Mouse (Mus musculus) lung, embryonic 14.5 days (tissue): ENCODE data around the gene Mgat4c. TPM values are rescaled to one million over a fixed set of nuclear protein-coding genes. Genes with fewer than 3 reads are reported as not detected.

Experiments used
- ATAC-seq: fragments of 200-750 bp; cut with Nextera tagmentation; 2 replicates; pipeline ENCODE4 v1.8.0; 2017; ENCODE audit warnings: mild to moderate bottlenecking, moderate TSS enrichment, moderate library complexity; ENCODE audit not compliant: insufficient read depth
- DNase-seq: peaks from one replicate; pipeline ENCODE4 v3.0.0-alpha.2; 2015
- H3K27ac ChIP-seq: fragments of 300-500 bp; sonication (generic); 2 replicates; pipeline ENCODE4 v1.5.1; 2014; ENCODE audit warnings: low read depth, mild to moderate bottlenecking, moderate library complexity
- H3K27me3 ChIP-seq: fragments of 300-500 bp; sonication (generic); 2 replicates; pipeline ENCODE4 v1.6.1; 2014; ENCODE audit warnings: low read length, control low read depth; ENCODE audit not compliant: insufficient read depth
- H3K36me3 ChIP-seq: fragments of 300-500 bp; sonication (generic); 2 replicates; pipeline ENCODE4 v1.6.1; 2014; ENCODE audit warnings: control low read depth; ENCODE audit not compliant: insufficient read depth
- H3K4me1 ChIP-seq: fragments of 300-500 bp; sonication (generic); 2 replicates; pipeline ENCODE4 v1.6.1; 2014; ENCODE audit warnings: antibody characterized with exemption, control low read depth; ENCODE audit not compliant: insufficient read depth
- H3K4me2 ChIP-seq: fragments of 300-500 bp; sonication (generic); 2 replicates; pipeline ENCODE4 v1.6.1; 2014; ENCODE audit warnings: mild to moderate bottlenecking
- H3K4me3 ChIP-seq: fragments of 300-500 bp; sonication (generic); 2 replicates; pipeline ENCODE4 v1.5.1; 2014; ENCODE audit warnings: low read depth, low read length
- H3K9ac ChIP-seq: fragments of 300-500 bp; sonication (generic); 2 replicates; pipeline ENCODE4 v1.6.1; 2014
- H3K9me3 ChIP-seq: fragments of 300-500 bp; sonication (generic); 2 replicates; pipeline ENCODE4 v1.6.1; 2016; ENCODE audit warnings: low read depth, low read length, control low read depth
- CTCF ChIP-seq: IDR thresholded peaks from 2 replicates; pipeline ENCODE4 v1.5.1; 2016; ENCODE audit warnings: antibody characterized with exemption, low read depth
- WGBS: fragments of 180-500 bp; shearing (Covaris S2); extraction: QIAGEN DNeasy Blood & Tissue Kit; methylation state at CpG from one replicate; pipeline ENCODE4 v1.1.7; 2014; 5-methylcytosine and 5-hydroxymethylcytosine counted together
- polyA plus RNA-seq: library from polyadenylated mRNA; unstranded; fragments of >200 nt; fragmentation: Nextera tagmentation; extraction: Ambion mirVana; gene quantifications from 2 replicates; pipeline ENCODE4 v1.2.1, GENCODE M21; 2014

The Mgat4c gene
- polyA plus RNA-seq, 1 experiment from 2014 or later = 0.13 TPM

GRCm38 (mm10) chr10:102238558-102239211, 557.4 kb downstream of the Mgat4c start:
- no peaks in the 10 kb centered on the region for H3K36me3 ChIP-seq
- no peak overlapping the region for H3K27ac ChIP-seq
- no peaks in the 10 kb centered on the region for H3K4me1 ChIP-seq
- H3K4me2 ChIP-seq = no peak overlapping the region
- ATAC-seq (no peak), DNase-seq (no peak)
- H3K9ac ChIP-seq = no peak overlapping the region
- TF ChIP-seq CTCF = no peak
- H3K4me3 ChIP-seq = no peak overlapping the region
- no peaks in the 10 kb centered on the region for H3K27me3 ChIP-seq
- 77% methylated on average over 6 of the region's 6 CpGs for WGBS
- H3K9me3 ChIP-seq = no peaks in the 10 kb centered on the region

GRCm38 (mm10) chr10:102243897-102244296, 562.6 kb downstream of the Mgat4c start:
- Histone ChIP-seq H3K4me3 (no peak overlapping the region), H3K4me1 (no peaks in the 10 kb centered on the region), H3K27ac (no peak overlapping the region), H3K4me2 (no peak overlapping the region), H3K36me3 (no peaks in the 10 kb centered on the region), H3K9me3 (no peaks in the 10 kb centered on the region), H3K27me3 (no peaks in the 10 kb centered on the region), H3K9ac (no peak overlapping the region)
- no peak for TF ChIP-seq CTCF
- ATAC-seq = no peak
- DNase-seq = no peak

- no peaks in the 10 kb centered on the region for H3K9me3 ChIP-seq
- DNase-seq = no peak
These were observed 563.3 kb downstream of the Mgat4c start for GRCm38 (mm10) chr10:102244601-102245000.

GRCm38 (mm10) chr10:102245269-102245668, 564.0 kb downstream of the Mgat4c start:
- ATAC-seq (no peak), DNase-seq (no peak)
- Histone ChIP-seq H3K27ac (no peak overlapping the region), H3K36me3 (no peaks in the 10 kb centered on the region), H3K4me1 (no peaks in the 10 kb centered on the region), H3K4me3 (no peak overlapping the region), H3K9ac (no peak overlapping the region), H3K4me2 (no peak overlapping the region), H3K27me3 (no peaks in the 10 kb centered on the region), H3K9me3 (no peaks in the 10 kb centered on the region)
- no peak for TF ChIP-seq CTCF
- 80% methylated on average over 9 of the region's 9 CpGs for WGBS

More at GRCm38 (mm10) chr10:102244601-102245000, 563.3 kb downstream of the Mgat4c start:
- Histone ChIP-seq H3K36me3 (no peaks in the 10 kb centered on the region), H3K4me1 (no peaks in the 10 kb centered on the region), H3K4me3 (no peak overlapping the region), H3K4me2 (no peak overlapping the region), H3K27ac (no peak overlapping the region), H3K9ac (no peak overlapping the region), H3K27me3 (no peaks in the 10 kb centered on the region)
- no peak for TF ChIP-seq CTCF
- 81% methylated on average over 5 of the region's 5 CpGs for WGBS
- no peak for ATAC-seq

GRCm38 (mm10) chr10:102308892-102309479, 627.7 kb downstream of the Mgat4c start:
- 76% methylated on average over 5 of the region's 5 CpGs for WGBS
- TF ChIP-seq CTCF = no peak

GRCm38 (mm10) chr10:102365685-102366381, 684.5 kb downstream of the Mgat4c start:
- no peaks in the 10 kb centered on the region for H3K4me1 ChIP-seq
- no peak for TF ChIP-seq CTCF
- no peaks in the 10 kb centered on the region for H3K36me3 ChIP-seq
- no peak overlapping the region for H3K4me2 ChIP-seq
- no peak for DNase-seq
- H3K27ac ChIP-seq = no peak overlapping the region
- 63% methylated on average over 5 of the region's 5 CpGs for WGBS
- ATAC-seq = no peak
- H3K4me3 ChIP-seq = no peak overlapping the region
- H3K9ac ChIP-seq = no peak overlapping the region
- no peaks in the 10 kb centered on the region for H3K9me3 ChIP-seq
- H3K27me3 ChIP-seq = no peaks in the 10 kb centered on the region

More at GRCm38 (mm10) chr10:102308892-102309479, 627.7 kb downstream of the Mgat4c start:
- Histone ChIP-seq H3K9me3 (no peaks in the 10 kb centered on the region), H3K4me1 (no peaks in the 10 kb centered on the region), H3K9ac (no peak overlapping the region), H3K36me3 (no peaks in the 10 kb centered on the region), H3K4me2 (no peak overlapping the region), H3K4me3 (no peak overlapping the region), H3K27me3 (no peaks in the 10 kb centered on the region), H3K27ac (no peak overlapping the region)
- DNase-seq = no peak
- ATAC-seq = no peak

- no peak overlapping the region for H3K4me3 ChIP-seq
- no peaks in the 10 kb centered on the region for H3K27me3 ChIP-seq
- H3K4me1 ChIP-seq = no peaks in the 10 kb centered on the region
- ATAC-seq = no peak
- no peak for TF ChIP-seq CTCF
- no peak overlapping the region for H3K4me2 ChIP-seq
- WGBS = 77% methylated on average over 1 of the region's 1 CpGs
- no peaks in the 10 kb centered on the region for H3K9me3 ChIP-seq
- no peak overlapping the region for H3K9ac ChIP-seq
- no peaks in the 10 kb centered on the region for H3K36me3 ChIP-seq
- DNase-seq = no peak
- no peak overlapping the region for H3K27ac ChIP-seq
These were observed 689.3 kb downstream of the Mgat4c start for GRCm38 (mm10) chr10:102370576-102370975.
